ENCODE assay signal across 14 mouse cellular contexts in genomic region chr2:181952747-181953680, GRCm38 (mm10). TPM values are rescaled to one million over a fixed set of nuclear protein-coding genes. Genes with fewer than 3 reads are reported as not detected.
DNase-seq lines count a peak whose midpoint lies in the region; ATAC-seq lines count a peak whose summit lies in the region.
"Not testable (repeated sequence)": the region's sequence is repeated elsewhere in the genome, so short reads cannot be mapped to it uniquely, and the experiment has no call there.
"Had no signal": no experiment of that assay in that cellular context is flagged by ENCODE, and none has a peak within 500 bp of the region (broad histone marks: within the 10 kb centered on the region; RNA-seq: fewer than 3 reads in every experiment).

No protein-coding gene starts in this region.

- not testable (repeated sequence) for H3K27me3 ChIP-seq in forebrain, embryonic 13.5 days; heart, embryonic 14.5 days (ENCODE audit: control insufficient read depth, insufficient read depth, low read length); intestine, embryonic 14.5 days (replicated peaks; ENCODE audit: control insufficient read depth, insufficient read depth, low read length); limb, embryonic 13.5 days; neural tube, embryonic 14.5 days (ENCODE audit: control insufficient read depth, insufficient read depth, low read length)

- peak overlapping the region; percentile 40 for H3K9ac ChIP-seq in forebrain, embryonic 13.5 days
- H3K9ac ChIP-seq in heart, embryonic 14.5 days (ENCODE audit: low read length); intestine, embryonic 14.5 days (ENCODE audit: low read length); limb, embryonic 13.5 days; neural tube, embryonic 14.5 days (replicated peaks; ENCODE audit: low read depth, low read length): not testable (repeated sequence)

- DNase-seq in 3134 (ENCODE audit: extremely low read depth, insufficient read length, low spot score), result peak; percentile 21
- peak; percentile 65 for DNase-seq in embryo, embryonic 10 days (ENCODE audit: low spot score)
- peak; percentile 65 for DNase-seq in intestine, embryonic 14.5 days (ENCODE audit: low spot score)

- not testable (repeated sequence) for H3K4me1 ChIP-seq in forebrain, embryonic 13.5 days; heart, embryonic 14.5 days (ENCODE audit: control insufficient read depth in 2 of 2, insufficient read depth in 2 of 2, low read length in 2 of 2); intestine, embryonic 14.5 days (replicated peaks; ENCODE audit: control insufficient read depth, insufficient read depth, low read length); limb, embryonic 13.5 days; neural tube, embryonic 14.5 days (ENCODE audit: control insufficient read depth, insufficient read depth, low read length)

- ATAC-seq in forebrain, embryonic 13.5 days, result peak; percentile 61; the same call in 1 of the 2 replicates
- not testable (repeated sequence) for ATAC-seq in heart, embryonic 14.5 days (ENCODE audit: insufficient number of reproducible peaks, insufficient read depth, low FRiP score, low read depth); neural tube, embryonic 14.5 days (ENCODE audit: low read depth)
- peak; percentile 72; the same call in 1 of the 2 replicates for ATAC-seq in intestine, embryonic 14.5 days (replicated peaks; ENCODE audit: low FRiP score, low TSS enrichment, low read depth)
- ATAC-seq in limb, embryonic 13.5 days (ENCODE audit: low FRiP score, low read depth), result peak; percentile 28; the same call in 1 of the 2 replicates
- ATAC-seq in megakaryocyte progenitor cell, adult 5-6 weeks (replicated peaks; ENCODE audit: poor library complexity), result 0 out of 2 replicates have a peak, but pooled peaks have one; percentile 37

- not testable (repeated sequence) for H3K9me3 ChIP-seq in forebrain, embryonic 13.5 days (replicated peaks); heart, embryonic 14.5 days (ENCODE audit: control insufficient read depth, low read length); intestine, embryonic 14.5 days (ENCODE audit: control insufficient read depth, low read length); limb, embryonic 13.5 days; neural tube, embryonic 14.5 days (ENCODE audit: control insufficient read depth, low read length)

- not testable (repeated sequence) for H3K27ac ChIP-seq in forebrain, embryonic 13.5 days; heart, embryonic 14.5 days (replicated peaks in 1 of 2; ENCODE audit: control insufficient read depth in 1 of 2, insufficient read depth in 1 of 2, low read depth in 2 of 2, low read length in 2 of 2); limb, embryonic 13.5 days; neural tube, embryonic 14.5 days (ENCODE audit: low read depth, low read length)
- H3K27ac ChIP-seq in intestine, embryonic 14.5 days (ENCODE audit: low read depth), result peak overlapping the region; percentile 81

- H3K4me3 ChIP-seq in forebrain, embryonic 13.5 days, result peak overlapping the region; percentile 25
- not testable (repeated sequence) for H3K4me3 ChIP-seq in heart, embryonic 14.5 days (ENCODE audit: control insufficient read depth in 1 of 2, insufficient read depth in 1 of 2, low read depth in 1 of 2, low read length in 2 of 2); intestine, embryonic 14.5 days (ENCODE audit: low read depth, low read length)
- peak overlapping the region; percentile 19 for H3K4me3 ChIP-seq in limb, embryonic 13.5 days
- H3K4me3 ChIP-seq in neural tube, embryonic 14.5 days (ENCODE audit: low read depth, low read length), result peak overlapping the region; percentile 17; the same call in 1 of the 2 replicates

- peak overlapping the region; percentile 57 for H3K4me2 ChIP-seq in forebrain, embryonic 13.5 days
- H3K4me2 ChIP-seq in heart, embryonic 14.5 days (ENCODE audit: low read length), result peak overlapping the region; percentile 39
- peak overlapping the region; percentile 43 for H3K4me2 ChIP-seq in intestine, embryonic 14.5 days (ENCODE audit: low read length)
- peak overlapping the region; percentile 53 for H3K4me2 ChIP-seq in limb, embryonic 13.5 days (replicated peaks)
- H3K4me2 ChIP-seq in neural tube, embryonic 14.5 days (ENCODE audit: low read depth, low read length), result peak overlapping the region; percentile 42

- not testable (repeated sequence) for H3K36me3 ChIP-seq in forebrain, embryonic 13.5 days (ENCODE audit: poor library complexity, severe bottlenecking); heart, embryonic 14.5 days (ENCODE audit: control insufficient read depth, insufficient read depth, low read length); intestine, embryonic 14.5 days (ENCODE audit: control insufficient read depth, insufficient read depth, low read length); limb, embryonic 13.5 days; neural tube, embryonic 14.5 days (ENCODE audit: control insufficient read depth, insufficient read depth, low read length)

- WGBS in forebrain, embryonic 13.5 days, result 21% methylated on average over 21 of the region's 21 CpGs
- WGBS in heart, embryonic 14.5 days, result 18% methylated on average over 21 of the region's 21 CpGs
- WGBS in intestine, embryonic 14.5 days, result 17% methylated on average over 21 of the region's 21 CpGs
- WGBS in limb, embryonic 13.5 days, result 21% methylated on average over 21 of the region's 21 CpGs
- WGBS in neural tube, embryonic 14.5 days, result 17% methylated on average over 21 of the region's 21 CpGs

RNA-seq across cellular contexts. Expression of gene Gm14496, which starts 37.9 kb away (rescaled TPM):
- polyA plus RNA-seq in forebrain, embryonic 13.5 days (2015; fragmentation: Nextera tagmentation; extraction: Ambion mirVana), result not detected in 2 replicates
- not detected in 2 replicates for polyA plus RNA-seq in heart, embryonic 14.5 days (2014; fragmentation: Nextera tagmentation; extraction: Ambion mirVana)
- not detected in 2 replicates for polyA plus RNA-seq in intestine, embryonic 14.5 days (2014; fragmentation: Nextera tagmentation; extraction: Ambion mirVana)
- not detected in 2 replicates for polyA plus RNA-seq in limb, embryonic 13.5 days (2015; fragmentation: Nextera tagmentation; extraction: Ambion mirVana)
- total RNA-seq in megakaryocyte progenitor cell, adult 5-6 weeks (2015), result not detected in 2 replicates
- not detected in 2 replicates for total RNA-seq in megakaryocyte progenitor cell, adult 5-6 weeks (2017)
- polyA plus RNA-seq in neural tube, embryonic 14.5 days (2014; fragmentation: Nextera tagmentation; extraction: Ambion mirVana), result not detected in 2 replicates
- total RNA-seq: adrenal gland, postnatal 4 days; heart, postnatal 36 days; layer of hippocampus, adult 2 months; left cerebral cortex, postnatal 25 days; monocyte, adult 5-6 weeks had no signal
- polyA plus RNA-seq: frontal cortex, adult 2 months had no signal
